Mouse (Mus musculus): Measurements from ENCODE around the gene Xxylt1.

Xxylt1 gene

GRCm38 (mm10) chr16:30915611-30916220 lies 165.5 kb downstream of the Xxylt1 start:
- DNase-seq (ENCODE audit: low spot score), result no peak
